Mouse (Mus musculus): ENCODE data around the gene Ndufs8.

GRCm38 (mm10) chr19:3924868-3925267 is 12.3 kb upstream of the Ndufs8 start:
- TF ChIP-seq CTCF (IDR thresholded peaks at IDR 0.05; ENCODE audit: extremely low read depth, insufficient read depth, low read length) (no peak), POLR2A (IDR thresholded peaks at IDR 0.05; ENCODE audit: extremely low read depth, insufficient read depth, low read length) (no peak)
